Mouse (Mus musculus): ENCODE measurements around the gene H2-Q10. TPM values are rescaled to one million over a fixed set of nuclear protein-coding genes. Genes with fewer than 3 reads are reported as not detected.

H2-Q10 gene
- polyA plus RNA-seq, 2 experiments: 0.62 to 0.87 TPM

DNA sequence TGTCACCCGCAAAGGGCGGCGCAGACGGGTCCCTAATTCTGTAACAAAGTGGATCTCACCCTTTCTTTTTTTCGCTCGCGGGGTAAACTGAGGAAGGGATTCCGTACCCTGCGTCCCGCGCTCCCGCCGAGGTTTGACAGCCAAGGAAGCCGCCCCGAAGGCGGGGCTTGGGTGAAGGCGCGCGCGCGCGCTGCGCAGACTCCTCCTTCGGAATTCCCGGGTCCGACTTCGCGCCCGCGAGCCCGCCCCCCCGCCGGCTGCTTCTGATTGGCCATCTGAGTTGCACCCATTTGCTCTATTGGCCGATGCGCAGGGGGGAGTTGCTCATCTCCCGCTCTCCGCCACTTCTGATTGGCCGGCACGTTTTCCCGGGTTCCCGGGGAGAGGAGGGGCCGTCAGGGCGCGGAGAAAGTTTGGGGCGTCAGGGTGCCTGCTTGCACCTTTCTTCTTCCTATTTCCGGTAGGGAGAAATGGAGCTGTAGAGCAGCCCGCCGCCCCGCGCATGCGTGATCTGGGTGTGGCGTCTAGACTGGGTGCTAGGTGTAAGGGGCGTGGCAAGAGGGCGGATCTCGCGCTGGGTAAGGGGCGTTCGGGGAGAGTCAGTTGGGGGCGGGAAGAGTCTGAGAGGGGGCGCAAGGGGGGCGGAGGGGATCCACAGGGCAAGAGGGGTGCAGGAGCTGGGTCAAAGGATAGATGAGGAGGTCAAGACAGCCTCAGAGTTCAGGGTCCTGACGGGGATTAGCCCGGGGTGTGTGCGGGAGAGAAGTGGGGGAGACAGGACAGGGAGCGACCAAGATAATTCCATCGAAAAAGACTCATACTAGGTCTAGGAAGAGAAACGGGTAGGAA is 47.0 kb downstream of the H2-Q10 start, which contains the start of the genes Tcf19 and Cchcr1:
Tcf19 (minus strand) TSS at position 173 of the 849 bp plus-strand sequence.
Cchcr1 (plus strand) TSS at position 449 of the 849 bp plus-strand sequence.
- H3K27ac ChIP-seq (replicated peaks; ENCODE audit: low read depth, low read length): 0 out of 2 replicates have a peak within 1 kb of the TSS, but pooled peaks have one; percentile 26
- TF ChIP-seq POLR2A (IDR thresholded peaks at IDR 0.05; ENCODE audit: borderline replicate concordance, extremely low read depth, insufficient read depth, insufficient read length): 0 out of 2 replicates have a peak, but pooled peaks have one; percentile 16
- under 1% methylated on average over 65 of the region's 67 CpGs for WGBS

DNA sequence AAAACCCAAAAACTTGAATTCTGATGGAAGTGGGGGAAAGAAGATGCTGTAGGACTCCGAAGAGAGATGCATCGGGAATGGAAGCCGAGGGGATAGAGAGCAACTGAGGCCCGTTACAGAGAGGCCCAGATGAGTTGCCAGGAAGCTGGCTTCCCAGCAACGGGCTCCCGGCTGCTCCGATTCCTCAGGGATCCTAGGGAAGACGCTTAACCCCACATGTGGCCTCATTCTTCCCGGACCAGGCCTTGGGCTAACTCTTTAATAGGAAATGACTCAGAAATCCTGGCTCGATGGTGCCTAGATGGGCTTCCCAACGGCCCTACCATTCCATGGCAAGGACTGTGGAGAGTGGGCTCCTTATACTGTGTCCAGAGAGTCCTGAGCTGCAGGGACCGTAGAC is 47.6 kb downstream of the H2-Q10 start:
- Histone ChIP-seq H3K9me3 (ENCODE audit: control insufficient read depth, low read length) (no peaks in the 10 kb centered on the region), H3K4me1 (ENCODE audit: control insufficient read depth, insufficient read depth, low read length) (peaks cover 16% of the 10 kb centered on the region), H3K27ac (replicated peaks; ENCODE audit: low read depth, low read length) (0 out of 2 replicates have a peak overlapping the region, but pooled peaks have one; percentile 26), H3K4me3 (replicated peaks; ENCODE audit: low read length) (peak overlapping the region; percentile 59), H3K4me2 (replicated peaks; ENCODE audit: low read depth, low read length, severe bottlenecking) (peak overlapping the region; percentile 81), H3K36me3 (ENCODE audit: control insufficient read depth, insufficient read depth, low read length) (peaks cover 6% of the 10 kb centered on the region), H3K27me3 (ENCODE audit: control insufficient read depth, insufficient read depth, low read length) (no peaks in the 10 kb centered on the region), H3K9ac (ENCODE audit: low read depth, low read length, severe bottlenecking) (peak overlapping the region; percentile 66)
- DNase-seq (ENCODE audit: low spot score) (peak; percentile 34), ATAC-seq (ENCODE audit: low FRiP score, low read depth) (no peak)
- TF ChIP-seq POLR2A (IDR thresholded peaks at IDR 0.05; ENCODE audit: borderline replicate concordance, extremely low read depth, insufficient read depth, insufficient read length): no peak
- 4% methylated on average over 12 of the region's 12 CpGs for WGBS

More for the DNA sequence above, 47.0 kb downstream of the H2-Q10 start, which contains the start of the genes Tcf19 and Cchcr1:
- H3K4me2 ChIP-seq (replicated peaks; ENCODE audit: low read depth, low read length, severe bottlenecking): peak within 1 kb of the TSS; percentile 81
- H3K4me3 ChIP-seq (replicated peaks; ENCODE audit: low read length): peak within 1 kb of the TSS; percentile 59
- H3K27me3 ChIP-seq (ENCODE audit: control insufficient read depth, insufficient read depth, low read length): no peaks in the 10 kb centered on the region
- DNase-seq (ENCODE audit: low spot score) (peak; percentile 97), ATAC-seq (ENCODE audit: low FRiP score, low read depth) (peak; percentile 97)
- peak within 1 kb of the TSS; percentile 66 for H3K9ac ChIP-seq (ENCODE audit: low read depth, low read length, severe bottlenecking)
- peaks cover 3% of the 10 kb centered on the region; the same call in 1 of the 2 replicates for H3K36me3 ChIP-seq (ENCODE audit: control insufficient read depth, insufficient read depth, low read length)
- peaks cover 16% of the 10 kb centered on the region for H3K4me1 ChIP-seq (ENCODE audit: control insufficient read depth, insufficient read depth, low read length)
- H3K9me3 ChIP-seq (ENCODE audit: control insufficient read depth, low read length): no peaks in the 10 kb centered on the region

Other genes with a start within 250 kb of the H2-Q10 start
- 0.26 TPM in 1 of 2 replicates, not detected in the other for gene Gm16181, start 249.3 kb upstream of the H2-Q10 start, polyA plus RNA-seq (2012; rRNA removed)
- gene Gm16181, start 249.3 kb upstream of the H2-Q10 start, polyA plus RNA-seq (2014; fragmentation: Nextera tagmentation; extraction: Ambion mirVana): not detected in 2 replicates
- gene Atp6v1g2, start 236.4 kb upstream of the H2-Q10 start, polyA plus RNA-seq (2012; rRNA removed): 11.2 and 12.0 TPM in 2 replicates
- 3.6 and 4.9 TPM in 2 replicates for gene Atp6v1g2, start 236.4 kb upstream of the H2-Q10 start, polyA plus RNA-seq (2014; fragmentation: Nextera tagmentation; extraction: Ambion mirVana)
- 17.0 and 19.6 TPM in 2 replicates for gene Nfkbil1, start 234.3 kb upstream of the H2-Q10 start, polyA plus RNA-seq (2012; rRNA removed)
- 4.9 and 5.9 TPM in 2 replicates for gene Nfkbil1, start 234.3 kb upstream of the H2-Q10 start, polyA plus RNA-seq (2014; fragmentation: Nextera tagmentation; extraction: Ambion mirVana)
- gene Ddx39b, start 228.3 kb upstream of the H2-Q10 start, polyA plus RNA-seq (2012; rRNA removed): 877 and 1,003 TPM in 2 replicates
- 416 and 445 TPM in 2 replicates for gene Ddx39b, start 228.3 kb upstream of the H2-Q10 start, polyA plus RNA-seq (2014; fragmentation: Nextera tagmentation; extraction: Ambion mirVana)
- 26.0 and 27.2 TPM in 2 replicates for gene H2-D1, start 207.4 kb upstream of the H2-Q10 start, polyA plus RNA-seq (2012; rRNA removed)
- gene H2-D1, start 207.4 kb upstream of the H2-Q10 start, polyA plus RNA-seq (2014; fragmentation: Nextera tagmentation; extraction: Ambion mirVana): 49.3 and 53.9 TPM in 2 replicates
- 0.01 and 0.05 TPM in 2 replicates for gene H2-Q1, start 149.7 kb upstream of the H2-Q10 start, polyA plus RNA-seq (2012; rRNA removed)
- not detected in 2 replicates for gene H2-Q1, start 149.7 kb upstream of the H2-Q10 start, polyA plus RNA-seq (2014; fragmentation: Nextera tagmentation; extraction: Ambion mirVana)
- gene H2-Q2, start 127.8 kb upstream of the H2-Q10 start, polyA plus RNA-seq (2012; rRNA removed): 0.16 and 0.41 TPM in 2 replicates
- gene H2-Q2, start 127.8 kb upstream of the H2-Q10 start, polyA plus RNA-seq (2014; fragmentation: Nextera tagmentation; extraction: Ambion mirVana): 0.15 and 0.37 TPM in 2 replicates
- gene H2-Q4, start 90.5 kb upstream of the H2-Q10 start, polyA plus RNA-seq (2012; rRNA removed): 15.2 and 15.5 TPM in 2 replicates
- gene H2-Q4, start 90.5 kb upstream of the H2-Q10 start, polyA plus RNA-seq (2014; fragmentation: Nextera tagmentation; extraction: Ambion mirVana): 2.8 and 3.5 TPM in 2 replicates
- 0.73 and 1.00 TPM in 2 replicates for gene H2-Q6, start 45.2 kb upstream of the H2-Q10 start, polyA plus RNA-seq (2012; rRNA removed)
- 0.41 and 0.53 TPM in 2 replicates for gene H2-Q6, start 45.2 kb upstream of the H2-Q10 start, polyA plus RNA-seq (2014; fragmentation: Nextera tagmentation; extraction: Ambion mirVana)
- 8.9 and 9.9 TPM in 2 replicates for gene H2-Q7, start 30.9 kb upstream of the H2-Q10 start, polyA plus RNA-seq (2012; rRNA removed)
- gene H2-Q7, start 30.9 kb upstream of the H2-Q10 start, polyA plus RNA-seq (2014; fragmentation: Nextera tagmentation; extraction: Ambion mirVana): 3.1 and 4.2 TPM in 2 replicates
- 0.06 and 0.09 TPM in 2 replicates for gene Pou5f1, start 35.9 kb downstream of the H2-Q10 start, polyA plus RNA-seq (2012; rRNA removed)
- gene Pou5f1, start 35.9 kb downstream of the H2-Q10 start, polyA plus RNA-seq (2014; fragmentation: Nextera tagmentation; extraction: Ambion mirVana): not detected in 2 replicates
- 73.8 and 82.6 TPM in 2 replicates for gene Tcf19, start 46.7 kb downstream of the H2-Q10 start, polyA plus RNA-seq (2012; rRNA removed)
- 75.5 and 84.3 TPM in 2 replicates for gene Tcf19, start 46.7 kb downstream of the H2-Q10 start, polyA plus RNA-seq (2014; fragmentation: Nextera tagmentation; extraction: Ambion mirVana)
- 41.2 and 43.2 TPM in 2 replicates for gene Cchcr1, start 47.0 kb downstream of the H2-Q10 start, polyA plus RNA-seq (2012; rRNA removed)
- gene Cchcr1, start 47.0 kb downstream of the H2-Q10 start, polyA plus RNA-seq (2014; fragmentation: Nextera tagmentation; extraction: Ambion mirVana): 11.6 and 13.9 TPM in 2 replicates
- gene Psors1c2, start 63.1 kb downstream of the H2-Q10 start, polyA plus RNA-seq (2012; rRNA removed): 1.0 and 2.2 TPM in 2 replicates
- 0.39 and 1.5 TPM in 2 replicates for gene Psors1c2, start 63.1 kb downstream of the H2-Q10 start, polyA plus RNA-seq (2014; fragmentation: Nextera tagmentation; extraction: Ambion mirVana)
- gene Cdsn, start 82.0 kb downstream of the H2-Q10 start, polyA plus RNA-seq (2012; rRNA removed): 0.09 and 0.31 TPM in 2 replicates
- 0.07 and 0.17 TPM in 2 replicates for gene Cdsn, start 82.0 kb downstream of the H2-Q10 start, polyA plus RNA-seq (2014; fragmentation: Nextera tagmentation; extraction: Ambion mirVana)
- gene 2300002M23Rik, start 97.4 kb downstream of the H2-Q10 start, polyA plus RNA-seq (2012; rRNA removed): 0.21 and 0.24 TPM in 2 replicates
- not detected in 2 replicates for gene 2300002M23Rik, start 97.4 kb downstream of the H2-Q10 start, polyA plus RNA-seq (2014; fragmentation: Nextera tagmentation; extraction: Ambion mirVana)
- not detected in 2 replicates for gene Sfta2, start 131.5 kb downstream of the H2-Q10 start, polyA plus RNA-seq (2012; rRNA removed)
- gene Sfta2, start 131.5 kb downstream of the H2-Q10 start, polyA plus RNA-seq (2014; fragmentation: Nextera tagmentation; extraction: Ambion mirVana): not detected in 2 replicates
- gene Gm9573, start 156.5 kb downstream of the H2-Q10 start, polyA plus RNA-seq (2012; rRNA removed): not detected in 2 replicates
- gene Gm9573, start 156.5 kb downstream of the H2-Q10 start, polyA plus RNA-seq (2014; fragmentation: Nextera tagmentation; extraction: Ambion mirVana): not detected in 2 replicates
- gene Mucl3, start 173.6 kb downstream of the H2-Q10 start, polyA plus RNA-seq (2012; rRNA removed): 0.13 and 0.30 TPM in 2 replicates
- gene Mucl3, start 173.6 kb downstream of the H2-Q10 start, polyA plus RNA-seq (2014; fragmentation: Nextera tagmentation; extraction: Ambion mirVana): 0.22 TPM in 1 of 2 replicates, not detected in the other
- 35.4 and 47.8 TPM in 2 replicates for gene Vars2, start 197.5 kb downstream of the H2-Q10 start, polyA plus RNA-seq (2012; rRNA removed)
- gene Vars2, start 197.5 kb downstream of the H2-Q10 start, polyA plus RNA-seq (2014; fragmentation: Nextera tagmentation; extraction: Ambion mirVana): 14.8 and 18.7 TPM in 2 replicates
- gene Gtf2h4, start 203.7 kb downstream of the H2-Q10 start, polyA plus RNA-seq (2012; rRNA removed): 43.0 and 52.0 TPM in 2 replicates
- 40.7 and 44.9 TPM in 2 replicates for gene Gtf2h4, start 203.7 kb downstream of the H2-Q10 start, polyA plus RNA-seq (2014; fragmentation: Nextera tagmentation; extraction: Ambion mirVana)
- gene Ddr1, start 234.5 kb downstream of the H2-Q10 start, polyA plus RNA-seq (2012; rRNA removed): 49.4 and 60.1 TPM in 2 replicates
- gene Ddr1, start 234.5 kb downstream of the H2-Q10 start, polyA plus RNA-seq (2014; fragmentation: Nextera tagmentation; extraction: Ambion mirVana): 56.7 and 58.2 TPM in 2 replicates

Data from limb, embryonic 14.5 days (tissue).